Mouse (Mus musculus) C2C12 (cell line): ENCODE data around the gene Tmem265.

ENCODE experiments used
- CTCF ChIP-seq: IDR thresholded peaks from one replicate; pipeline ENCODE4 v1.5.1; 2011; ENCODE audit not compliant: control insufficient read depth, insufficient read depth, insufficient read length
- FOSL1 ChIP-seq: IDR thresholded peaks from one replicate; pipeline ENCODE4 v1.8.0; 2011; ENCODE audit warnings: mild to moderate bottlenecking, low read length; ENCODE audit not compliant: poor library complexity, insufficient read depth, severe bottlenecking
- MAX ChIP-seq: IDR thresholded peaks from one replicate; pipeline ENCODE4 v1.6.1; 2011; ENCODE audit warnings: mild to moderate bottlenecking, control low read depth
- MYOD1 ChIP-seq: IDR thresholded peaks from one replicate; pipeline ENCODE4 v1.6.1; 2011; ENCODE audit warnings: low read depth; ENCODE audit not compliant: control insufficient read depth, insufficient read length
- MYOG ChIP-seq: IDR thresholded peaks from one replicate; pipeline ENCODE4 v1.6.1; 2011; ENCODE audit not compliant: control insufficient read depth, insufficient read length; ENCODE audit errors: extremely low read depth
- USF1 ChIP-seq: IDR thresholded peaks from one replicate; pipeline ENCODE4 v1.6.1; 2011; ENCODE audit warnings: low read depth, mild to moderate bottlenecking, control low read depth, moderate library complexity

- TF ChIP-seq MAX (peak; percentile 34), USF1 (no peak), MYOD1 (no peak), CTCF (no peak), MYOG (no peak), FOSL1 (no peak)
Measured at GRCm38 (mm10) chr7:127572895-127573471, 11.8 kb downstream of the Tmem265 start, which contains the start of gene Phkg2.
